Mouse (Mus musculus) forebrain, embryonic 10.5 days (tissue): ENCODE data around the gene Bach2. TPM values are rescaled to one million over a fixed set of nuclear protein-coding genes. Genes with fewer than 3 reads are reported as not detected.

Source experiments
- DNase-seq: peaks from one replicate; pipeline ENCODE4 v3.0.0-alpha.2; 2017; ENCODE audit warnings: low spot score; ENCODE audit errors: extremely low spot score
- H3K27ac ChIP-seq: fragments of 300-500 bp; sonication (generic); 2 replicates; pipeline ENCODE4 v1.5.1; 2016; ENCODE audit warnings: mild to moderate bottlenecking
- H3K27me3 ChIP-seq: fragments of 300-500 bp; sonication (generic); 2 replicates; pipeline ENCODE4 v1.6.1; 2016; ENCODE audit warnings: mild to moderate bottlenecking; ENCODE audit not compliant: poor library complexity, severe bottlenecking
- H3K36me3 ChIP-seq: fragments of 300-500 bp; sonication (generic); replicated peaks from 2 replicates; pipeline ENCODE4 v1.6.1; 2016; ENCODE audit warnings: mild to moderate bottlenecking, moderate library complexity
- H3K4me1 ChIP-seq: fragments of 300-500 bp; sonication (generic); 2 replicates; pipeline ENCODE4 v1.6.1; 2016
- H3K4me3 ChIP-seq: fragments of 300-500 bp; sonication (generic); 2 replicates; pipeline ENCODE4 v1.5.1; 2016; ENCODE audit warnings: mild to moderate bottlenecking, moderate library complexity
- H3K9me3 ChIP-seq: fragments of 300-500 bp; sonication (generic); 2 replicates; pipeline ENCODE4 v1.6.1; 2016; ENCODE audit warnings: mild to moderate bottlenecking, moderate library complexity
- WGBS: fragments of 180-500 bp; shearing (Covaris S2); methylation state at CpG from one replicate; pipeline ENCODE4 v1.1.7; 2016; 5-methylcytosine and 5-hydroxymethylcytosine counted together
- polyA plus RNA-seq: library from polyadenylated mRNA; unstranded; fragments of >200 nt; fragmentation: Nextera tagmentation; extraction: Ambion mirVana; gene quantifications from 2 replicates; pipeline ENCODE4 v1.2.1, GENCODE M21; 2016

The Bach2 gene
- polyA plus RNA-seq, 1 experiment from 2014 or later = 7.1 TPM

DNA sequence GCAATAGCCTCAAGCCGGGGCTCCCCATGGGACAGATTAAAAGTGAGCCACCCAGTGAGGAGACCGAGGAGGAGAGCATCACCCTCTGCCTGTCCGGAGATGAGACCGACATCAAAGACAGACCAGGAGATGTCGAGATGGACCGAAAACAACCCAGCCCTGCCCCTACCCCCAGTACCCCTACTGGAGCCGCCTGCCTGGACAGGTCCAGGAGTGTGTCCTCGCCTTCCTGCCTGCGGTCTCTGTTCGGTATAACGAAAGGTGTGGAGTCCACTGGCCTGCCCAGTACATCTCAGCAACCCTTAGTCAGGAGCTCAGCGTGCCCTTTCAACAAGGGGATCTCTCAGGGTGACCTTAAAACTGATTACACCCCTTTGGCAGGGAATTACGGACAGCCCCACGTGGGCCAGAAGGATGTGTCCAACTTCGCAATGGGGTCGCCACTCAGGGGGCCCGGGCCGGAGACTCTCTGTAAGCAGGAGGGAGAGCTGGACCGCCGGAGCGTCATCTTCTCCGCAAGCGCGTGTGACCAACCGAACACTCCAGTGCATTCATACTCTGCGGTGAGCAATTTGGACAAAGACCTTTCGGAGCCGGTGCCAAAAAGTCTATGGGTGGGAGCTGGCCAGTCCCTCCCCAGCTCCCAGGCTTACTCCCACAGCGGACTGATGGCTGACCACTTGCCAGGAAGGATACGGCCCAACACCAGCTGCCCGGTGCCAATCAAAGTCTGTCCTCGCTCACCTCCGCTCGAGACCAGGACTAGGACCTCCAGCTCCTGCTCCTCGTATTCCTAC, 323.9 kb downstream of the Bach2 start:
- Histone ChIP-seq H3K4me1 (peaks cover 26% of the 10 kb centered on the region), H3K27me3 (no peaks in the 10 kb centered on the region), H3K4me3 (no peak overlapping the region), H3K9me3 (no peaks in the 10 kb centered on the region), H3K36me3 (peaks cover 27% of the 10 kb centered on the region), H3K27ac (peak overlapping the region; percentile 40)
- DNase-seq = no peak
- WGBS = 95% methylated on average over 35 of the region's 35 CpGs

GRCm38 (mm10) chr4:32564416-32564815, 325.8 kb downstream of the Bach2 start:
- Histone ChIP-seq H3K4me3 (no peak overlapping the region), H3K36me3 (peaks cover 27% of the 10 kb centered on the region), H3K27ac (no peak overlapping the region), H3K9me3 (no peaks in the 10 kb centered on the region), H3K27me3 (no peaks in the 10 kb centered on the region), H3K4me1 (peaks cover 30% of the 10 kb centered on the region)
- no peak for DNase-seq
- WGBS = 90% methylated on average over 7 of the region's 7 CpGs

DNA sequence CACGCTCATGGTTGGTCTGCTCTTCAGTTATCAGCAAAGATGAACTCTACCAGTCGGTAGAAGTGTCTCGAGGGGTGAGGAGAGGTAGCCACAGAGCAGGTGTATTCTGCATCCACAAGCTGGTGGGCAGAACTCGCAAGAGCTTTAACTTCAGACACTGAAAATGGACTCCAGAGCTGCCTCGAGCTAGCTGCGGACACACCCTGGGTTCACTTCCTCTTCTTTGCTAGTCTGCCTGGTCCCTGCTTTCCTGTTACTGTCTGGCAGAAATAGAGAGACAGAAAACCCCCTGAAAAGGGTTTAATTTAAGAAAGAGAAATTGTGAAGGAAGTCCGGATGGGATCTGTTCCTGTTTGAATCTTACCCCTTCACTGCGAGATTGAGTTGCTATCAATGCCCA, 326.3 kb downstream of the Bach2 start:
- no peaks in the 10 kb centered on the region for H3K27me3 ChIP-seq
- no peak overlapping the region for H3K27ac ChIP-seq
- no peak for DNase-seq
- peaks cover 27% of the 10 kb centered on the region for H3K36me3 ChIP-seq
- peaks cover 35% of the 10 kb centered on the region for H3K4me1 ChIP-seq
- 86% methylated on average over 8 of the region's 8 CpGs for WGBS
- H3K9me3 ChIP-seq = no peaks in the 10 kb centered on the region
- H3K4me3 ChIP-seq = no peak overlapping the region

GRCm38 (mm10) chr4:32569054-32569453, 330.4 kb downstream of the Bach2 start:
- Histone ChIP-seq H3K9me3 (no peaks in the 10 kb centered on the region), H3K27me3 (no peaks in the 10 kb centered on the region), H3K4me3 (no peak overlapping the region), H3K4me1 (peaks cover 25% of the 10 kb centered on the region), H3K27ac (no peak overlapping the region), H3K36me3 (peaks cover 4% of the 10 kb centered on the region)
- 86% methylated on average over 4 of the region's 4 CpGs for WGBS
- DNase-seq = no peak

DNA sequence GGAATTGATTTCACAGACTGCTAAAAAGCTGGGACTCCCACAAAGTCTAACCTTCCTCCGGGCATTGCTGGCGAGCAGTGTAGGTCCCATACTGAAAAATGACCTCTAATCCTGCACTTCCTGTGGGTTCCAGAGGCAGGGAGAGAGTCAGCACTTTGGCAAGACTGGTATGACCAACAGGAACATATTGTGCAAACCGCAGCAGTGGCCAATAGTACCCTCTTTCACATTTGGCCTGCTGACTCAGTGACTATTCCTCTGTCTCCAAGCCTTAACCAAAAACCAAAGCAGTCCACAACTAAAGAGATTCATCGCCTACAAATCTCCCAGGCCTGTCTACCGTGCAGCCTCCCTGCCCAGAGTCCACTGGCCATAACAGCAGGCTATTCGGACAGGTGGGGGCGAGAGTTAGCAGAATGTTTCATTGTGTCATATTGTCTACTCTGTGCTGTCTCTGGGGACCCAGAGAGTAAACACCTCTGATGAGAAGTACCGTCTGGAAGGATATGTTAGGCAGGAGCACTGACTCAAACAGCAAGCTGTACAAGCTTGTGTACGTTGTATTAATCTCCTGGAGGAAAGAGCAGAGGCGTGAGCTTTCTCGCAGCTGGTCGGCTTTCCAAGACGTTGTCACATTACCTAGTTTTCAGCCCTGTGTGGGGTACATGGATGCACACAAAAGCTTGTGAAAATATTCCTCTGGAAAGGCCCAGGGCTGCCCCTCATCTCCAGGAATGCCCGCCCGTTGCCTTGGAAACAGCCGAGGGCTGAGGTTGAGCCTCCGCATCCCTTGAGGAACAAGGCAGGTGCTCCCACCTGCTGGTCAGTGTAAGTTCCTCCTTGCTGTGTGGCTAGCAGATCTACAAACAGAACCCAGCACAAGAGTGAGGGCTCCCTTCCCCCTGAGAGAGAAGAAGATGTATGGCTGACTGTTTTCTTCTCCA, 331.7 kb downstream of the Bach2 start:
- Histone ChIP-seq H3K4me1 (peaks cover 25% of the 10 kb centered on the region), H3K4me3 (no peak overlapping the region), H3K36me3 (no peaks in the 10 kb centered on the region; the same call in 1 of the 2 replicates), H3K9me3 (no peaks in the 10 kb centered on the region), H3K27me3 (no peaks in the 10 kb centered on the region), H3K27ac (peak overlapping the region; percentile 53)
- 61% methylated on average over 17 of the region's 17 CpGs for WGBS
- DNase-seq = peak; percentile 46

- Histone ChIP-seq H3K36me3 (no peaks in the 10 kb centered on the region; the same call in 1 of the 2 replicates), H3K27me3 (no peaks in the 10 kb centered on the region), H3K4me1 (peaks cover 25% of the 10 kb centered on the region), H3K4me3 (no peak overlapping the region), H3K9me3 (no peaks in the 10 kb centered on the region), H3K27ac (peak overlapping the region; percentile 53; the same call in 1 of the 2 replicates)
- DNase-seq = no peak
- 79% methylated on average over 8 of the region's 8 CpGs for WGBS
Measured at GRCm38 (mm10) chr4:32570939-32571317, 332.3 kb downstream of the Bach2 start.

DNA sequence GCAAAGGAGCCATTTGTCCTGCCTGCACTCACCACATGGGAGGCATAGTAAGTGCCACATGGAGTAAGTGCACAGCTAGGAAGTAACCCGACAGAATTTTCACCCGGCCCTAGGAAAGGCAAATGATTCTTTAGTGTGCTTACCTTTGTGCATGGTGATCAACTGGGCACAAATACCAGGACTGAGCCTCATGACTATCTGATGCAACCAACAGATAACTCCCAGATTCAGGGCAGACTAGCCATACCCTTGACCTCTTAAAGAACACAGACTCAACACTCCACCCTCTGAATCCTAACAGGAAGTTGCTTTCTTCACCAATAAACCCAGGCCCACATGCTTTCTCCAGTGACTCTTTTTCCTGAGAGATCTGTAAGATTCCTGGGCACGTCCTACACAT, 332.8 kb downstream of the Bach2 start:
- H3K27ac ChIP-seq = 0 out of 2 replicates have a peak overlapping the region, but pooled peaks have one; percentile 51
- WGBS = 71% methylated on average over 3 of the region's 3 CpGs

DNA sequence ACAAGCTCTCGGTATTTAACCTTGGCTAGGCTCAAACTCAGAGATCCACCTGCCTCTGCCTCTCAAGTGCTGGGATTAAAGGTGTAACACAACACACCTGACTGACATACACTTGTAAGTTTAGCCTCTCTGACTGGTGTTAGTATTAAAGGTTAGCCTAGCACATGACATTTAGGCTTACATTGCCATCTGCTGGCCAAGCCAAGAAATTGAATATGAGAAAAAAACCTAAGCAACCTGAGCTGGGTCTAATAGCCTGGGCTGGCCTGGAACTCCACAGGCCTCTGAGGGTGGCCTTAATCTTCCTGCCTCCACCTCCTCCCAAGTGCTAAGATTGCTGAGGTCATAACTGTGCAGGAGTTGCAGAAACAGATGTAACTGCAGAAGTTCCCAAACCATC, 333.5 kb downstream of the Bach2 start:
- Histone ChIP-seq H3K27me3 (no peaks in the 10 kb centered on the region), H3K27ac (no peak overlapping the region), H3K9me3 (no peaks in the 10 kb centered on the region), H3K4me3 (no peak overlapping the region), H3K36me3 (peaks cover 3% of the 10 kb centered on the region; the same call in 1 of the 2 replicates), H3K4me1 (peaks cover 25% of the 10 kb centered on the region)
- WGBS = 59% methylated on average over 1 of the region's 1 CpGs
- DNase-seq = peak; percentile 37

More for the DNA sequence above, 332.8 kb downstream of the Bach2 start:
- Histone ChIP-seq H3K4me3 (no peak overlapping the region), H3K4me1 (peaks cover 25% of the 10 kb centered on the region), H3K36me3 (peaks cover 1% of the 10 kb centered on the region; the same call in 1 of the 2 replicates), H3K27me3 (no peaks in the 10 kb centered on the region), H3K9me3 (no peaks in the 10 kb centered on the region)
- no peak for DNase-seq

DNA sequence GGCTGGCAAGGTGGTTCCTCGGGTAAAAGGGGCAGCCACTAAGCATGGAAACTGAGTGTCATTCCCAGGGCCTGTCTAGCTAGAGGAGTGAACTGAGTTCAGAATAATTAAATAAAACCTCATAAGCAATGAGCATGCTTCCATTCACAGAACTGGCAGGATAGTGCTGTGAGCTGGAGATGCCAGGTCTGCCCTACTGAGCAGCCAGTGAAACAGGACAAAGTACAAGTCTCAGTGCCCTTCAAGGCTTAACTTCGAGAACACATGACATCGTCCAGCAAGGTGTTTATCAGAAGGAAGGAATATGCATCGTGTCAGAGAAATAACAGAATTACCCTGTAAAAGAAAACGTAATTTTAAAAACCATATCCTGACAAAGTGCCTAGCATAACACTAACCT, 335.0 kb downstream of the Bach2 start:
- peaks cover 25% of the 10 kb centered on the region for H3K4me1 ChIP-seq
- no peaks in the 10 kb centered on the region for H3K9me3 ChIP-seq
- H3K4me3 ChIP-seq = no peak overlapping the region
- peaks cover 3% of the 10 kb centered on the region; the same call in 1 of the 2 replicates for H3K36me3 ChIP-seq
- WGBS = 89% methylated on average over 5 of the region's 5 CpGs
- H3K27me3 ChIP-seq = no peaks in the 10 kb centered on the region
- no peak for DNase-seq
- H3K27ac ChIP-seq = no peak overlapping the region

DNA sequence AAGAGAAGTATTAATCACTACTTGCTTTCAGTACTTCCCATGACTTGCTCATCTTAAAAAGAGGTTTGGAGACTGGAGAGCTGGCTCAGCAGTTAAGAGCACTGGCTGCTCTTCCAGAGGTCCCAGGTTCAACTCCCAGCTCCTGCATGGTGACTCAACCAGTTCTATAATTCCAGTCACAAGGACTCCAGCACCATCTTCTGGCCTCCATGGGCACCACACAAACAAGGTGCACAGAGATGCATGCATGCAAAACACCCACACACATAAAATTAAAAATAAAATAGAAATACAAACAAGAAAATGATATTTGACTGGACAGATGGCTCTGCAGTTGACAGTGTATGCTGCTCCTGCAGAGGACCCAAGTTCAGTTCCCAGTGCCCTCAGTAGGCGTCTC, 336.0 kb downstream of the Bach2 start:
- Histone ChIP-seq H3K9me3 (no peaks in the 10 kb centered on the region), H3K4me1 (peaks cover 18% of the 10 kb centered on the region), H3K27me3 (no peaks in the 10 kb centered on the region), H3K36me3 (peaks cover 3% of the 10 kb centered on the region; the same call in 1 of the 2 replicates), H3K4me3 (no peak overlapping the region), H3K27ac (no peak overlapping the region)
- no peak for DNase-seq
- WGBS = 87% methylated on average over 1 of the region's 1 CpGs

GRCm38 (mm10) chr4:32575165-32575564, 336.6 kb downstream of the Bach2 start:
- Histone ChIP-seq H3K4me3 (no peak overlapping the region), H3K36me3 (peaks cover 6% of the 10 kb centered on the region; the same call in 1 of the 2 replicates), H3K27ac (no peak overlapping the region), H3K4me1 (peaks cover 13% of the 10 kb centered on the region), H3K9me3 (no peaks in the 10 kb centered on the region), H3K27me3 (no peaks in the 10 kb centered on the region)
- no peak for DNase-seq
- WGBS = 70% methylated on average over 9 of the region's 9 CpGs

DNA sequence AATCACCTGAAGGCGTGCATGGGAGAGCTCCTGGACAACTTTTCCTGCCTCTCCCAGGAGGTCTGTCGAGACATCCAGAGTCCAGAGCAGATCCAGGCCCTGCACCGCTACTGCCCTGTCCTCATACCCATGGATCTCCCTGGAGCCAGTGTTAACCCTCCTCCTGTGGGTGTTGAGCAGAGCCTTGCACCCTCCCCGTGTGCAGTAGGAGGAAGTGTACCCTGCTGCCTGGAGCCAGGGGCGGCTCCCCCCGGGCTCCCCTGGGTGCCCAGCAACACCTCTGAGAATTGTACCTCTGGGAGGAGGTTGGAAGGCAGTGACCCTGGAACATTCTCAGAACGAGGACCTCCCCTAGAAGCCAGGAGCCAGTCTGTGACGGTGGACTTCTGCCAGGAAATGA, 341.2 kb downstream of the Bach2 start:
- no peaks in the 10 kb centered on the region for H3K9me3 ChIP-seq
- no peak overlapping the region for H3K27ac ChIP-seq
- H3K36me3 ChIP-seq = peaks cover 8% of the 10 kb centered on the region; the same call in 1 of the 2 replicates
- 91% methylated on average over 8 of the region's 8 CpGs for WGBS
- no peaks in the 10 kb centered on the region for H3K27me3 ChIP-seq
- no peak overlapping the region for H3K4me3 ChIP-seq
- H3K4me1 ChIP-seq = peaks cover 10% of the 10 kb centered on the region
- no peak for DNase-seq
